Mouse (Mus musculus) limb, embryonic 10.5 days (tissue): ENCODE data around the gene Cuta. TPM values are rescaled to one million over a fixed set of nuclear protein-coding genes. Genes with fewer than 3 reads are reported as not detected.

ENCODE experiments used
- DNase-seq: peaks from one replicate; pipeline ENCODE4 v3.0.0-alpha.2; 2017; ENCODE audit warnings: low spot score
- H3K27ac ChIP-seq: fragments of 300-500 bp; sonication (generic); 2 replicates; pipeline ENCODE4 v1.5.1; 2016; ENCODE audit warnings: mild to moderate bottlenecking
- H3K27me3 ChIP-seq: fragments of 300-500 bp; sonication (generic); 2 replicates; pipeline ENCODE4 v1.6.1; 2016; ENCODE audit warnings: low read depth, mild to moderate bottlenecking; ENCODE audit not compliant: poor library complexity, severe bottlenecking
- H3K36me3 ChIP-seq: fragments of 300-500 bp; sonication (generic); 2 replicates; pipeline ENCODE4 v1.6.1; 2016; ENCODE audit warnings: mild to moderate bottlenecking, moderate library complexity
- H3K4me1 ChIP-seq: fragments of 300-500 bp; sonication (generic); 2 replicates; pipeline ENCODE4 v1.6.1; 2016
- H3K4me3 ChIP-seq: fragments of 300-500 bp; sonication (generic); 2 replicates; pipeline ENCODE4 v1.5.1; 2016; ENCODE audit warnings: mild to moderate bottlenecking, moderate library complexity
- H3K9me3 ChIP-seq: fragments of 300-500 bp; sonication (generic); replicated peaks from 2 replicates; pipeline ENCODE4 v1.6.1; 2016; ENCODE audit warnings: mild to moderate bottlenecking
- WGBS: fragments of 180-500 bp; shearing (Covaris S2); methylation state at CpG from one replicate; pipeline ENCODE4 v1.1.7; 2016; 5-methylcytosine and 5-hydroxymethylcytosine counted together
- microRNA-seq: library from miRNA; unstranded; fragments of <30 nt; microRNA quantifications from one replicate; pipeline ENCODE4, GENCODE M21; 2017
- polyA plus RNA-seq: library from polyadenylated mRNA; unstranded; fragments of >200 nt; fragmentation: Nextera tagmentation; extraction: Ambion mirVana; gene quantifications from 2 replicates; pipeline ENCODE4 v1.2.1, GENCODE M21; 2016

Cuta gene
- polyA plus RNA-seq, 1 experiment from 2014 or later: 184 TPM

DNA sequence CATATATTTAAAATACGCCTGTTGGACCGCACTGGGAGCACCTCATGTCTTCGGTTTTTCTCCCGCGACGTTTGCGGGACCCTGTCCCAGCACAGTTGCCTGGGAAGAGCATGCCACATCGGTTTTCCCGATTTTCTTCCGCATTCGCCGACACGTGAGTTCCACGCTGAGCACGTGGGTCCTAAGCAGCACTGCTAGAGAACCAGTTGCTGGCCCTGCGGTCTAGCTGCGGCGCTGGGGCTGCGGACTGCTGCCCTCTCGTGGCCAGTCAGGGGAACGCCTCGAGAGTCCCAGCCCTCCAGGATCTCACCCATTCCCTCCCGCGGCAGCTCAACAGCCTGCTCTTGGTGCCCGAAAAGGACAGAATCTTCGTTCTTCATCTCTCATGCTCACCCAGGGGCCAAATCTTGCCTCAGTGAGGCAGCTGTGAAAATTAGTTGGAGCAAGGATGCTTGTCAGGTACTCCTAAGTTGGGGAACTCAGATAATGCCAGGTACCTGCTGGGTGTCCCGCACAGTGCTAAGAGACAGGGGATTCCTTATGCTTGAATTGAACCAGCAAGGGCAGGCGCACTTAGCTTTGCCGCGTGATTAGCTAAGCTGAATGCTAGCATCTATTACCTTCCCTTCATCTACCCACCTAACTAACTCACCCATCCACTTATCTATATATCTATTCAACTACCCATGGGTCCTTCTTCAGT, 53.2 kb downstream of the Cuta start:
- Histone ChIP-seq H3K9me3 (no peaks in the 10 kb centered on the region), H3K4me1 (peaks cover 21% of the 10 kb centered on the region), H3K36me3 (no peaks in the 10 kb centered on the region), H3K27ac (no peak overlapping the region), H3K27me3 (peaks cover 30% of the 10 kb centered on the region), H3K4me3 (peak overlapping the region; percentile 47)
- peak; percentile 93 for DNase-seq
- WGBS: 11% methylated on average over 30 of the region's 30 CpGs

DNA sequence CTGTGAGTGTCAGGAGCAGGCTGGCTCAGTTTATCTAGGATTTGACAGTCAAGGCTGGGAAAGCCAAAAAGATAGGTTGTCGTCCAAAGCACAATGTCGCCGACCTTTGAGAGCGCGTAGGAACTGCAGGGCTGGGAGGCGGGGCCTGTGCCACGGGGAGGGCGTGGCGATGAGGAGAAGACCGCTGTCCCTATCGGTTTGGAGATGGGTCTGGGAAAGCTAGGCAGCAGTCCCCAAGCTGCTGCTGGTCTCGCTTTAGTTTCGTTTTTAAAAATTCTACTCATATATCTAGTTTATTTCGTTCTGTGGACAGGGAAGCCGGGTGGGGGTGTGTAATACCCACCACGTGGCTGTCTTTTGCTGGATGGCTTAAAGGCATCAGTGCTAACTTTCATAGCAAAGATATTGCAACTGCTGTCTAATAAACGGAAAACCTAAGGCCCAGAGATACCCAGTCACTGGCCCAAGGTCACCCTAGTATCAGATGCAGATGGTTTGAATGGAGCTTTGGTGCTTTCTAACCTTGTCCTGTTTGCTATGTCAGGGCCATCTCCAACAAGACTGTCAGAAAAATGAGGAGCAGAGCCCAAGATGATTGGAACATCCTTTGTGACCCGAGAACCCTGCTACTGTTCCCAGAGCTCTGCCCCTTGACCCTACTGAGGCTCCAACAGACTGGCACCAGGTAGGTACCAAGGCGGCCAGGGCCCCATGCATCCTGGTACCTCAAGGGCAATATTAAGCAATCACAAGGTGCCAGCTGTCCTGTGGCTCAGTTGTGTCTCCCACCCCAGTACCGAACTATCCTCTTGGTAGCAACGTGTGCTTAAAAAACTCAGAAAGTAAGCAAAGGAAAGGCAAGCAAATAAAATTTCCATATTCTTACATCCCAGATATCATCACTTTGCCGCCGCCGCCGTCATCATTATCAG, 54.1 kb downstream of the Cuta start:
- Histone ChIP-seq H3K27me3 (peaks cover 30% of the 10 kb centered on the region), H3K36me3 (no peaks in the 10 kb centered on the region), H3K27ac (no peak overlapping the region), H3K4me3 (peak overlapping the region; percentile 47), H3K4me1 (peaks cover 21% of the 10 kb centered on the region), H3K9me3 (no peaks in the 10 kb centered on the region)
- peak; percentile 71 for DNase-seq
- WGBS: 25% methylated on average over 25 of the region's 25 CpGs

Small RNAs within 50 kb of the gene (microRNA-seq; reads per million reads assigned to microRNA genes)
- not detected for gene Gm27775
- gene Mir3083: not detected
- not detected for gene Mir6968

Other genes with a start within 250 kb of the Cuta start
- gene Crebrf, start 223.9 kb downstream of the Cuta start, polyA plus RNA-seq: 1.7 and 2.9 TPM in 2 replicates
- 46.0 and 46.9 TPM in 2 replicates for gene Bnip1, start 158.5 kb downstream of the Cuta start, polyA plus RNA-seq
- gene Nkx2-5, start 94.6 kb downstream of the Cuta start, polyA plus RNA-seq: 0.10 and 0.14 TPM in 2 replicates
- 12.3 and 12.6 TPM in 2 replicates for gene Kifc5b, start 22.5 kb downstream of the Cuta start, polyA plus RNA-seq
- 3.5 and 5.0 TPM in 2 replicates for gene Phf1, start 6.5 kb downstream of the Cuta start, polyA plus RNA-seq
- gene Syngap1, start 1.7 kb upstream of the Cuta start, polyA plus RNA-seq: 2.8 and 3.1 TPM in 2 replicates
- 20.6 and 22.0 TPM in 2 replicates for gene Zbtb9, start 33.6 kb upstream of the Cuta start, polyA plus RNA-seq
- gene Bak1, start 89.4 kb upstream of the Cuta start, polyA plus RNA-seq: 3.7 and 4.6 TPM in 2 replicates
- gene Itpr3, start 117.7 kb upstream of the Cuta start, polyA plus RNA-seq: 4.3 and 4.8 TPM in 2 replicates
- 400 and 433 TPM in 2 replicates for gene Uqcc2, start 194.3 kb upstream of the Cuta start, polyA plus RNA-seq
- gene Ip6k3, start 228.2 kb upstream of the Cuta start, polyA plus RNA-seq: not detected in 2 replicates